Mouse (Mus musculus): ENCODE measurements around the gene Lhb. TPM values are rescaled to one million over a fixed set of nuclear protein-coding genes. Genes with fewer than 3 reads are reported as not detected.
A peak's percentile ranks its signal among the peaks of the same experiment; 100 is the strongest.

The Lhb gene
- polyA plus RNA-seq, 1 experiment: not detected

- no peak overlapping the region for H3K27ac ChIP-seq (ENCODE audit: insufficient read depth, low read depth, low read length)
- TF ChIP-seq CTCF (IDR thresholded peaks at IDR 0.05; ENCODE audit: low read depth, low read length) (peak; percentile 54), POLR2A (IDR thresholded peaks at IDR 0.05; ENCODE audit: borderline replicate concordance, low read depth, low read length) (no peak)
- no peak overlapping the region for H3K4me3 ChIP-seq (ENCODE audit: insufficient read depth, low read length)
- H3K4me1 ChIP-seq (ENCODE audit: control insufficient read depth, insufficient read depth, low read length): no peaks in the 10 kb centered on the region
Measured at GRCm38 (mm10) chr7:45451344-45451982, 30.8 kb downstream of the Lhb start.

- H3K4me3 ChIP-seq (ENCODE audit: insufficient read depth, low read length): no peak overlapping the region
- no peak for TF ChIP-seq CTCF (IDR thresholded peaks at IDR 0.05; ENCODE audit: low read depth, low read length)
- no peak for TF ChIP-seq POLR2A (IDR thresholded peaks at IDR 0.05; ENCODE audit: borderline replicate concordance, low read depth, low read length)
Measured at GRCm38 (mm10) chr7:45454971-45455370, 34.4 kb downstream of the Lhb start.

GRCm38 (mm10) chr7:45455932-45456696 is 35.5 kb downstream of the Lhb start:
- no peak for TF ChIP-seq CTCF (IDR thresholded peaks at IDR 0.05; ENCODE audit: low read depth, low read length)
- TF ChIP-seq POLR2A (IDR thresholded peaks at IDR 0.05; ENCODE audit: borderline replicate concordance, low read depth, low read length): no peak
- Histone ChIP-seq H3K4me3 (ENCODE audit: insufficient read depth, low read length) (peak overlapping the region; percentile 94), H3K27ac (ENCODE audit: insufficient read depth, low read depth, low read length) (peak overlapping the region; percentile 100), H3K4me1 (ENCODE audit: control insufficient read depth, insufficient read depth, low read length) (peaks cover 8% of the 10 kb centered on the region)

More at GRCm38 (mm10) chr7:45454971-45455370, 34.4 kb downstream of the Lhb start:
- H3K27ac ChIP-seq (ENCODE audit: insufficient read depth, low read depth, low read length): no peak overlapping the region
- H3K4me1 ChIP-seq (ENCODE audit: control insufficient read depth, insufficient read depth, low read length): no peaks in the 10 kb centered on the region

- Histone ChIP-seq H3K4me3 (ENCODE audit: insufficient read depth, low read length) (peak overlapping the region; percentile 94), H3K27ac (ENCODE audit: insufficient read depth, low read depth, low read length) (peak overlapping the region; percentile 100), H3K4me1 (ENCODE audit: control insufficient read depth, insufficient read depth, low read length) (peaks cover 12% of the 10 kb centered on the region)
- TF ChIP-seq CTCF (IDR thresholded peaks at IDR 0.05; ENCODE audit: low read depth, low read length): no peak
- no peak; the same call in 1 of the 2 replicates for TF ChIP-seq POLR2A (IDR thresholded peaks at IDR 0.05; ENCODE audit: borderline replicate concordance, low read depth, low read length)
Measured at GRCm38 (mm10) chr7:45456721-45457203, 36.1 kb downstream of the Lhb start.

GRCm38 (mm10) chr7:45457204-45458060 is 36.8 kb downstream of the Lhb start:
- peak overlapping the region; percentile 94 for H3K4me3 ChIP-seq (ENCODE audit: insufficient read depth, low read length)
- peaks cover 15% of the 10 kb centered on the region for H3K4me1 ChIP-seq (ENCODE audit: control insufficient read depth, insufficient read depth, low read length)
- TF ChIP-seq CTCF (IDR thresholded peaks at IDR 0.05; ENCODE audit: low read depth, low read length) (no peak), POLR2A (IDR thresholded peaks at IDR 0.05; ENCODE audit: borderline replicate concordance, low read depth, low read length) (0 out of 2 replicates have a peak, but pooled peaks have one; percentile 47)
- peak overlapping the region; percentile 100 for H3K27ac ChIP-seq (ENCODE audit: insufficient read depth, low read depth, low read length)

GRCm38 (mm10) chr7:45458748-45459563 is 38.3 kb downstream of the Lhb start:
- no peak for TF ChIP-seq POLR2A (IDR thresholded peaks at IDR 0.05; ENCODE audit: borderline replicate concordance, low read depth, low read length)
- no peak for TF ChIP-seq CTCF (IDR thresholded peaks at IDR 0.05; ENCODE audit: low read depth, low read length)
- peak overlapping the region; percentile 100 for H3K27ac ChIP-seq (ENCODE audit: insufficient read depth, low read depth, low read length)
- peaks cover 25% of the 10 kb centered on the region for H3K4me1 ChIP-seq (ENCODE audit: control insufficient read depth, insufficient read depth, low read length)
- H3K4me3 ChIP-seq (ENCODE audit: insufficient read depth, low read length): peak overlapping the region; percentile 94

GRCm38 (mm10) chr7:45459564-45460140 is 39.0 kb downstream of the Lhb start, which contains the start of gene Ftl1:
Gene Ftl1 (minus strand): TSS chr7:45459884.
- peak within 1 kb of the TSS; percentile 100 for H3K27ac ChIP-seq (ENCODE audit: insufficient read depth, low read depth, low read length)
- peak within 1 kb of the TSS; percentile 94 for H3K4me3 ChIP-seq (ENCODE audit: insufficient read depth, low read length)
- peak; percentile 97 for TF ChIP-seq POLR2A (IDR thresholded peaks at IDR 0.05; ENCODE audit: borderline replicate concordance, low read depth, low read length)
- H3K4me1 ChIP-seq (ENCODE audit: control insufficient read depth, insufficient read depth, low read length): peaks cover 27% of the 10 kb centered on the region

- peak overlapping the region; percentile 98 for H3K27ac ChIP-seq (ENCODE audit: insufficient read depth, low read depth, low read length)
- H3K4me3 ChIP-seq (ENCODE audit: insufficient read depth, low read length): peak overlapping the region; percentile 55
- TF ChIP-seq CTCF (IDR thresholded peaks at IDR 0.05; ENCODE audit: low read depth, low read length) (no peak), POLR2A (IDR thresholded peaks at IDR 0.05; ENCODE audit: borderline replicate concordance, low read depth, low read length) (no peak)
- peaks cover 32% of the 10 kb centered on the region for H3K4me1 ChIP-seq (ENCODE audit: control insufficient read depth, insufficient read depth, low read length)
Measured at GRCm38 (mm10) chr7:45460377-45460776, 39.8 kb downstream of the Lhb start.
